Mouse (Mus musculus) limb, embryonic 11.5 days (tissue): ENCODE measurements around the gene Rras. TPM values are rescaled to one million over a fixed set of nuclear protein-coding genes. Genes with fewer than 3 reads are reported as not detected.

Experiments
- ATAC-seq: fragments of 200-750 bp; cut with Nextera tagmentation; 2 replicates; pipeline ENCODE4 v1.8.0; 2017; ENCODE audit warnings: low read depth; ENCODE audit not compliant: insufficient number of reproducible peaks, low FRiP score, low TSS enrichment
- DNase-seq: peaks from one replicate; pipeline ENCODE4 v3.0.0-alpha.2; 2015; ENCODE audit warnings: low spot score
- H3K27ac ChIP-seq: fragments of 300-500 bp; sonication (generic); replicated peaks from 2 replicates; pipeline ENCODE4 v1.5.1; 2014; ENCODE audit warnings: low read depth, mild to moderate bottlenecking, low read length
- H3K27me3 ChIP-seq: fragments of 300-500 bp; sonication (generic); 2 replicates; pipeline ENCODE4 v1.6.1; 2014; ENCODE audit warnings: mild to moderate bottlenecking, low read length, mixed read lengths; ENCODE audit not compliant: control insufficient read depth, insufficient read depth
- H3K36me3 ChIP-seq: fragments of 300-500 bp; sonication (generic); 2 replicates; pipeline ENCODE4 v1.6.1; 2014; ENCODE audit warnings: mild to moderate bottlenecking, low read length, moderate library complexity, mixed read lengths; ENCODE audit not compliant: control insufficient read depth, insufficient read depth
- H3K4me1 ChIP-seq: fragments of 300-500 bp; sonication (generic); 2 replicates; pipeline ENCODE4 v1.6.1; 2014; ENCODE audit warnings: low read length, mixed read lengths; ENCODE audit not compliant: control insufficient read depth, insufficient read depth
- H3K4me2 ChIP-seq: fragments of 300-500 bp; sonication (generic); 2 replicates; pipeline ENCODE4 v1.6.1; 2014; ENCODE audit warnings: low read depth, mild to moderate bottlenecking, moderate library complexity; ENCODE audit not compliant: severe bottlenecking
- H3K4me3 ChIP-seq: fragments of 300-500 bp; sonication (generic); 2 replicates; pipeline ENCODE4 v1.5.1; 2014; ENCODE audit warnings: low read depth, low read length
- H3K9ac ChIP-seq: fragments of 300-500 bp; sonication (generic); 2 replicates; pipeline ENCODE4 v1.6.1; 2014; ENCODE audit warnings: mild to moderate bottlenecking, low read length
- H3K9me3 ChIP-seq: fragments of 300-500 bp; sonication (generic); 2 replicates; pipeline ENCODE4 v1.6.1; 2016; ENCODE audit warnings: low read length; ENCODE audit not compliant: control insufficient read depth
- WGBS: fragments of 180-500 bp; shearing (Covaris S2); extraction: QIAGEN DNeasy Blood & Tissue Kit; methylation state at CpG from one replicate; pipeline ENCODE4 v1.1.7; 2014; 5-methylcytosine and 5-hydroxymethylcytosine counted together
- polyA plus RNA-seq: library from polyadenylated mRNA; unstranded; fragments of >200 nt; fragmentation: Nextera tagmentation; extraction: Ambion mirVana; gene quantifications from 2 replicates; pipeline ENCODE4 v1.2.1, GENCODE M21; 2014

Rras gene
- polyA plus RNA-seq, 1 experiment from 2014 or later, result 20.8 TPM

DNA sequence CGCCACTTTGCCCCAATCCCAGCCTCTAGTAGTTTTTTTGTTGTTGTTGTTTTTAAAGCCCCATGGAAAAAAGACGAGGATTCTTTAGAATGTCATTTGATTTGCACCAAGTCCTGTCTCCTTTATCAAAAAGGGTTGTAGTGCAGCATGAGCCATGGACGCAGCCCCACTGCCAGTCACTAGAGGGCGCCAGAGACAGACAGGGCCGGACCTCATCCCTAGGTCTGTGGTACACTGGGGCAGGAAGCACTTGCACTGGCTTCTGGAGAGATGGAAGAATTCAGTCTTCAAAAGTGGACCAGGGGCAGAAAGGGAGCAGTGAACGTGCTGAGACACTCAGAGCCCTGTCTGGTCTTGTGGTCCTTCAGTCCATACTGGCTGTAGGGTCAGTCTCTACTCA lies 34.7 kb upstream of the Rras start:
- DNase-seq (peak; percentile 92), ATAC-seq (no peak)
- H3K27ac ChIP-seq, result no peak overlapping the region
- no peak overlapping the region for H3K9ac ChIP-seq
- WGBS, result 41% methylated on average over 6 of the region's 6 CpGs
- H3K4me1 ChIP-seq, result peaks cover 9% of the 10 kb centered on the region
- H3K36me3 ChIP-seq, result peaks cover 27% of the 10 kb centered on the region
- H3K4me2 ChIP-seq, result no peak overlapping the region
- no peaks in the 10 kb centered on the region for H3K27me3 ChIP-seq
- H3K4me3 ChIP-seq, result no peak overlapping the region
- H3K9me3 ChIP-seq, result no peaks in the 10 kb centered on the region

GRCm38 (mm10) chr7:44983944-44984832 lies 33.6 kb upstream of the Rras start:
- Histone ChIP-seq H3K27ac (no peak overlapping the region), H3K27me3 (no peaks in the 10 kb centered on the region), H3K9ac (no peak overlapping the region; the same call in 1 of the 2 replicates), H3K4me3 (no peak overlapping the region; the same call in none of the 2 replicates), H3K36me3 (peaks cover 19% of the 10 kb centered on the region), H3K4me2 (peak overlapping the region; percentile 63; the same call in 1 of the 2 replicates), H3K4me1 (peaks cover 9% of the 10 kb centered on the region), H3K9me3 (no peaks in the 10 kb centered on the region)
- WGBS, result 83% methylated on average over 7 of the region's 7 CpGs
- DNase-seq (no peak), ATAC-seq (no peak)

DNA sequence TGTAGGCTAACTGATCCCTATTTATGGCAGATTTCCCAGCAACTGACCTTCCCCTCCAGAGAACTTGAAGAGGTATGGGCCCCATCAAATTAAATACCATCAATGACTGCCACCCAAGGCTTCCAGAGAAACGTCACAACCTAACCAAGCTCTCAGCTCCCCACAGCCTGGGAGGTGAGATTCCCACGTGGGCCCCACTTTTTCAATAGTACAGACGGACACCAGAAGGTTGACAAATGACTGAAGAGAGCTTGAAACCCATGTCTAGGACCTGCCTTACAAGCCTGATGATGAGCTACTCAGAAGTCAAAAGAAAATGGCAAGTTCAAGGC lies 33.0 kb upstream of the Rras start:
- WGBS, result 49% methylated on average over 3 of the region's 3 CpGs
- ATAC-seq (no peak), DNase-seq (no peak)
- Histone ChIP-seq H3K4me1 (peaks cover 9% of the 10 kb centered on the region), H3K27me3 (no peaks in the 10 kb centered on the region), H3K36me3 (peaks cover 14% of the 10 kb centered on the region), H3K9ac (no peak overlapping the region; the same call in 1 of the 2 replicates), H3K9me3 (no peaks in the 10 kb centered on the region), H3K27ac (no peak overlapping the region), H3K4me3 (peak overlapping the region; percentile 70), H3K4me2 (peak overlapping the region; percentile 63)

- H3K4me3 ChIP-seq, result peak overlapping the region; percentile 70
- H3K36me3 ChIP-seq, result peaks cover 14% of the 10 kb centered on the region
- H3K27ac ChIP-seq, result peak overlapping the region; percentile 72
- H3K4me2 ChIP-seq, result peak overlapping the region; percentile 63
- WGBS, result 0% methylated on average over 40 of the region's 45 CpGs
- peak; percentile 85 for DNase-seq
- H3K4me1 ChIP-seq, result peaks cover 9% of the 10 kb centered on the region
- ATAC-seq, result 0 out of 2 replicates have a peak, but pooled peaks have one; percentile 6
- H3K27me3 ChIP-seq, result no peaks in the 10 kb centered on the region
- peak overlapping the region; percentile 99 for H3K9ac ChIP-seq
- no peaks in the 10 kb centered on the region for H3K9me3 ChIP-seq
Measured at GRCm38 (mm10) chr7:44985595-44986191, 32.1 kb upstream of the Rras start.

- Histone ChIP-seq H3K36me3 (peaks cover 9% of the 10 kb centered on the region), H3K27ac (peak within 1 kb of the TSS; percentile 91), H3K4me3 (peak within 1 kb of the TSS; percentile 70), H3K4me2 (peak within 1 kb of the TSS; percentile 73), H3K4me1 (peaks cover 9% of the 10 kb centered on the region), H3K9ac (peak within 1 kb of the TSS; percentile 99), H3K9me3 (no peaks in the 10 kb centered on the region), H3K27me3 (no peaks in the 10 kb centered on the region)
- under 1% methylated on average over 42 of the region's 42 CpGs for WGBS
- ATAC-seq (peak; percentile 97), DNase-seq (peak; percentile 97)
Measured at GRCm38 (mm10) chr7:44986192-44986878, 31.4 kb upstream of the Rras start, which contains the start of gene Prmt1. Gene Prmt1 (minus strand): TSS chr7:44986568.

GRCm38 (mm10) chr7:44986879-44987718 lies 30.7 kb upstream of the Rras start:
- DNase-seq (peak; percentile 86), ATAC-seq (peak; percentile 36)
- peaks cover 2% of the 10 kb centered on the region for H3K36me3 ChIP-seq
- H3K9me3 ChIP-seq, result no peaks in the 10 kb centered on the region
- under 1% methylated on average over 29 of the region's 29 CpGs for WGBS
- peak overlapping the region; percentile 94 for H3K9ac ChIP-seq
- H3K27ac ChIP-seq, result peak overlapping the region; percentile 91
- peak overlapping the region; percentile 70 for H3K4me3 ChIP-seq
- H3K27me3 ChIP-seq, result no peaks in the 10 kb centered on the region
- H3K4me2 ChIP-seq, result peak overlapping the region; percentile 73
- H3K4me1 ChIP-seq, result peaks cover 9% of the 10 kb centered on the region

- no peak for ATAC-seq
- no peak for DNase-seq
- peak overlapping the region; percentile 48; the same call in 1 of the 2 replicates for H3K27ac ChIP-seq
- peak overlapping the region; percentile 71 for H3K4me2 ChIP-seq
- H3K36me3 ChIP-seq, result peaks cover 30% of the 10 kb centered on the region; the same call in 1 of the 2 replicates
- 0 out of 2 replicates have a peak, but pooled peaks cover 11% of the 10 kb centered on the region for H3K4me1 ChIP-seq
- no peaks in the 10 kb centered on the region for H3K9me3 ChIP-seq
- H3K9ac ChIP-seq, result peak overlapping the region; percentile 75
- H3K4me3 ChIP-seq, result peak overlapping the region; percentile 66
- no peaks in the 10 kb centered on the region for H3K27me3 ChIP-seq
- 13% methylated on average over 10 of the region's 10 CpGs for WGBS
Measured at GRCm38 (mm10) chr7:44996672-44997071, 21.1 kb upstream of the Rras start.
